Mouse (Mus musculus): ENCODE results near the gene Add2. TPM values are rescaled to one million over a fixed set of nuclear protein-coding genes. Genes with fewer than 3 reads are reported as not detected.

Add2 gene
- polyA plus RNA-seq (2012; rRNA removed): 70.1 and 78.9 TPM in 2 replicates

GRCm38 (mm10) chr6:86028601-86029322 is at the start of gene Add2:
Gene Add2, plus strand, starts transcription at chr6:86028681.

GRCm38 (mm10) chr6:86015871-86016270 is 12.6 kb upstream of the Add2 start, which contains the start of gene Figla:
Gene Figla, plus strand, starts transcription at chr6:86016171.

Other genes with a start within 250 kb of the Add2 start
- gene Nat8f6, start 207.7 kb upstream of the Add2 start, polyA plus RNA-seq (2012; rRNA removed): not detected in 2 replicates
- not detected in 2 replicates for gene Nat8f5, start 207.7 kb upstream of the Add2 start, polyA plus RNA-seq (2012; rRNA removed)
- gene Nat8, start 196.6 kb upstream of the Add2 start, polyA plus RNA-seq (2012; rRNA removed): 0.03 TPM in 1 of 2 replicates, not detected in the other
- gene Nat8f2, start 159.5 kb upstream of the Add2 start, polyA plus RNA-seq (2012; rRNA removed): 0.01 TPM in 1 of 2 replicates, not detected in the other
- gene Nat8f4, start 123.8 kb upstream of the Add2 start, polyA plus RNA-seq (2012; rRNA removed): 0.55 and 0.73 TPM in 2 replicates
- gene Tprkb, start 116.8 kb upstream of the Add2 start, polyA plus RNA-seq (2012; rRNA removed): 12.7 and 14.1 TPM in 2 replicates
- 5.4 and 6.0 TPM in 2 replicates for gene Nat8f1, start 113.0 kb upstream of the Add2 start, polyA plus RNA-seq (2012; rRNA removed)
- 21.3 and 23.4 TPM in 2 replicates for gene Dusp11, start 67.0 kb upstream of the Add2 start, polyA plus RNA-seq (2012; rRNA removed)
- not detected in 2 replicates for gene Figla, start 12.5 kb upstream of the Add2 start, polyA plus RNA-seq (2012; rRNA removed)
- 0.86 and 1.0 TPM in 2 replicates for gene Tgfa, start 166.5 kb downstream of the Add2 start, polyA plus RNA-seq (2012; rRNA removed)

Measured in liver, embryonic 14 days (tissue).